Mouse (Mus musculus) adrenal gland, postnatal 10 days (tissue): ENCODE measurements around the gene Eloa. TPM values are rescaled to one million over a fixed set of nuclear protein-coding genes. Genes with fewer than 3 reads are reported as not detected.

Experiments
- DNase-seq: peaks from one replicate; pipeline ENCODE4 v3.0.0; 2021; ENCODE audit warnings: mixed read lengths
- total RNA-seq, 2 experiments: library from RNA; stranded (reverse); gene quantifications; 2 replicates each; pipeline ENCODE4 v1.2.3; 2021

Eloa gene
- total RNA-seq, 2 experiments from 2014 or later, result 40.5 to 41.8 TPM

DNA sequence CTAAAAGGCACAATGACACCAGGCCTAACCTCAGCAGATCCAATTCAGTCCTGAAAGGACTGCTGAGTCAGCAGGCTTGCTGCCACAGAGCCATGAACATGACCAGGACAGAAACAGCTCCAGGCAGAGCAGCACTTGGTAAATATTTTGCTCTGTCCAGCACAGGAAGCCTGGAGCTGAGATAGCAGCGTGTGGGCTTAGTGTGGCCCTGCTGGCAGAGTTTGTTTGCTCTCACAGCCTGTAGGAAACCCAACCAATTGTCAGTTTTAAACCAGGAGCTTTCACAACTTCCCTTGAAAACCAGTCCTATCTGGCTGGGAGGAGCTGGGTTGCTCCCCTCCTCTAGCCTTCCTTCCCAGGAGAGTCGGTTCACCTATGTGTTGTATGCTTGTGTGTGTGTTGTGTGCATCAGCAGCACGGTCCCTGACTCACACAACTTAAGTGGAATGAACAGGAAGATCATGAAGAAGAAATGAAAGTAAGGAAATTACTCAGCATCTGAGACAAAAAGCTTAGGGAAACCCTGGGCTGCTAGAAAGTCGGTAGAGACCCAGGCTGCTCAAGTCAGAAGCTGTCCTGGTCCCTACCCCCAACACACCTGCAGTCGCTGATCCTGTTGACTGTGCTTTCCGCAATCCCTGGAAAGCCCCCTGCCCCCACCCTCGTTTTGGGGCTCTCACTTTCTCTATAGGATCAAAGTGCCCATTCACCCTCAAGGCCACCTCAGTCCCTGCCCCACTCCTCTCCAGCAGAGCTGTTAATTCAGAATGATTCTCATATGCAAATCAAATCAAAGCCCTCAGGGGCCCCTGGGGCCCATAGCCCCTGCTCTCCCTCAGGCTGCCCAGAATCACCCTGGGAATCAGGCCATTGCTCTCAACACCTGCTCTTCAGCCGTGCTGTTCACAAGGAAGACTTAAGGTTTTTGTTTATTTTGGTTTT, 9.7 kb upstream of the Eloa start:
- peak; percentile 44 for DNase-seq

DNA sequence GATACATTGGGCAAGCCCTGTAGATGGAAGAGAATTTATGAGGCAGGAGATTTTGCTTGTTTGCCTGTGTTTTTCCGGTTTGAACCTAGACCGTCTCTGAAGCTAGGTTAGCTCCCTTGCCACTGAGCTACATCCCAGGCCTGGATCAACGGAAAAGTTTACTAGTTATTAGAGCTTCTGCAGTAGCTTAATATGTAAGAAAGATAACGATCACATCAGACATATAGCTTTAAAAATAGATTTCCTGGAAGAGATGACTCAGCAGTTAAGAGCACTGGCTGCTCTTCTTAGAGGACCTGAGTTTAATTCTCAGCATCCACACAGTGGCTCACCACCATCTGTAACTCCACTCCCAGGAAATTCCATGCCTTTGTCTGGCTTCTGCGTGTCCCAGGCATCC, 7.1 kb upstream of the Eloa start:
- no peak for DNase-seq

DNA sequence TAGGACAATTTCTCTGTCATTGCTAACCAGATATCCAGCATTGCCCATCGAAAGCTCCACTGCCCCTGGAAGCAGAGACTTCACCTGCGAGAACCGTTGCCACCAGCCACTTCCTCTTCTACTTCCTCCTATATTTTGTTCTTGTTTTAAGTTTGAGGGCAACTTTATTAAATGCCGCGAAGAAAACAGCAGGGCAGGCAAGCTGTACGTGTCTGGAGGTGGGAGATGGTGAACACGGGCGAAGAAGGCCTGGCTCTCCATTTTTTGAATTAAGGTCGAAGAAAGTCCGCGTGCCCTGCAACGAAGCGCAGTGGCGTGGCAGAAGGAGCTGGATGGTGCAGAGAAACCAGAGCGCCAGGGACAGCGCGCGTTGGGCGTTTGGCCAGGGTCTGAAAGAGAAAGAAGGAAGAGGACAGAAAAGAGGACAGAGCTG, 6.6 kb upstream of the Eloa start:
- DNase-seq, result no peak

DNA sequence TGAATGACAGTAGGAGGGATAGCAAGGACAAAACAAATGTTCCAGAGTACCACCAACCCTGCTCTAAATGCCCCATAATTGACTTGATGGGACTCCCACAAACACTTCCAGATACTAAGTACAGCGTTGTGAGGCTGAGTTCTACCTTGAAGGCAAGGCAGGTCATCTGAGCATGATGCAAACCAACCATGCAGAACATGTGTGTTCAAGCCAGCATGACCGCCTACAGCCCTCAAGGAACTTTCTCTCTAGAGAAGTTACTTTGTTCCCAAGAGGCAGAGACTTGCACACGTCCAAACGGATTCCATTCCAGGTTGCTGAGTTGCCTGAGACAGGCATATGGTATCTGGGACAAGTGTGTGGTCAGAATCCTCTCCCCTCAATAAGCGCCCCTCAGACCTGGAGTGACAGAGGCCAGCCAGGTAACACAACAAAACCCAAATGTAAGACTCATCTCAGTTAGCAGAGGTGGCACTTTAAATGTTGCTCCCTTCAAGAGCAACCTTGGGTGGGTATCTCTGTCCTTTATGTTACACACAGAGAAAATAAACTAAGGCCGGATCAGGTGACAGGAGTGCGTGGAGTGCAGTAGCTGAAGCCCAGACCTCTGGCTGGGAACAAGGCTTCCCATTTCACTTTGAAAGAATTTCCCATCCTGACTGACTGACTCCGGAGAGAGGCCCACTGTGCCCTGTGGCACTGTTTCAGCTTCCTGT, 6.0 kb upstream of the Eloa start:
- DNase-seq, result no peak

DNA sequence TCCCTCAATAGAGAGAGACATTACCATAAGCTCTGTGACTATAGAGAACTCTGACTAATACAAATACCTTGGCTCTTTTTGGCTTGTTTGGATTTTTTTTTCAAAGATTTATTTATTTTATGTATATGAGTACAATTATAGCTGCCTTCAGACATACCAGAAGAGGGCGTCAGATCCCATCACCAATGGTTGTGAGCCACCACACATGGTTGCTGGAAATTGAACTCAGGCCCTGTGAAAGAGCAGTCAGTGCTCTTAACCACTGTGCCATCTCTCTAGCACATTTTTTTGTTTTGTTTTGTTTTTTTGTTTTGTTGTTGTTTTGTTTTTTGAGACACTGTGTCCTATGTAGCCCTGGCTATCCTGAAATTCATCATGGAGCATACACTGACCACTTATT, 3.8 kb upstream of the Eloa start:
- no peak for DNase-seq

DNA sequence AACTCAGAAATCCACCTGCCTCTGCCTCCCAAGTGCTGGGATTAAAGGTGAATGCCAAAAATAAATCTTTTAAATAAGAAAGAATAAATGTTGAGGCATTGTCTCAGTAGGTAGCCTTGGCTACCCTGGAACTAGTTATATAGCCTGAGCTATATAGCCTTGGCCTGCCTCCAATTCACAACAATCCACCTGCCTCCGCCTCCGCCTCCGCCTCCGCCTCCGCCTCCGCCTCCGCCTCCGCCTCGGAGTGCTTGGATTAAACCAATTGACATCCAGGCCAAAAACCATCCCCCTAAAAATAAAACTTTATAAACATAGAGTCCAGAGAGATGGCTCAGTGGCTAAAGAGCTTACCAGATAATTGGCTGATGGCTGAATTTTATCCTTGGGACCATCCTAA, 1.4 kb upstream of the Eloa start:
- DNase-seq, result no peak

DNA sequence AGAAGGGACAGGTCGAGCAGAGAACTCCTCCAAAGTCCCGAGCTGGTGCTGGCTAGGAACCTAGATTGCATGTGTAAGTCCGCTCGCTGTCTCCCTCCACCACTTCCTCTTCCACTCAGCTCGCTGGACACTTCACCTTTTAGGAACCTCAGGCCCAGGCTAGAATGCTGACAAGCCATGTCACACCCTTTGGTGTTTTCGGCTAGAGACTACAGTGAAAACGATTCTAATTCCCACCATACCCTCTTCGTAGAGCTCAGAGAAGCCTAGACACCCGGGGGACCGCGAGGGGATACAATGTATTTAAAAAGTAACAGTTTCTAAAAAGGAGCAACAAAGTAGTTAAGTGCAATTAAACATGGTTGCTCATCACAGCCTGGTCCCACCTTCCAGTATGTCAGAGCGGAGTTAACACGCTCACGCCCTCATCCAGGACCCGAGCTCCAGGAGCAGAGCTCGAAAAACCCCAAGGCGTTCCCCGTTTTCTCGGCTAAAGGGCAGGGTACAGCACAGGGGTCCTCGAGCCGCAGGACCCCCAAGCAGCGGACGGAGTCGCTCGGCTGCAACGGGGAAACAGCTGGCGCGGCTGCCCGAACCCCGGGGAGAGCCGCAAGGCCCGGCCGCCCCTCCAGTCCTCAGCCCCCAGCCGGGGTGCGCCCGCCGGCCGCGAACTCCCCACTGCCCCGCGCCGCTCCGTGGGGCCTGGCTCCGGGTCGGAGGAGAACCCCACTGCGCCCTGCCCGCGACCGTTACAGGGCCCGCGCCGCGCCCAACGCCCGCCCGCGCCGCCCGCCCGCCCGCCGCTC, 617 bp downstream of the Eloa start:
- DNase-seq, result peak; percentile 44

DNA sequence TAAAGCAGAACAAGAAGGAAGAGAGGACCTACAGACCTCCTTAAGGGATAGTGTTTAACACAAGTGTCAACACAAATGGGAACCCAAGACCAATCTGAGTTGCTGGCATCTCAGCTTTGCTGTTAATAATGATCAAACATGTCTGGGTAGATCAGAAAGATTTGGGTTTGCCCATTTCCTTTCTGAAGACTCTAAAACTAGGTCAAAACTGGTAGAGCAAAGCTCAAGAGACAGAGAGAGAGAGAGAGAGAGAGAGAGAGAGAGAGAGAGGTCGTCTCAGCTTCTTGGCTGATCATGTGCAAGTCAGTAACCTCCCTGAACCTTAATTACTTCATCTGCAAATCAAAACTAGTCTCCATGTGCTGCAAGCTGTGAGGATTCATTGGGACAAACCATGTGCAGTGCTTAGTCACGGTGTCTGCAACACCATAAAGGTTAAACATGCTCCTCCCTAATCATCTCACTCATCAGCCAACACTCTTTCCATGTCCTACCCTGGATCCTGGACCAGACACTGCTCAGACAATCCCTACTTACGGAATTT, 5.4 kb downstream of the Eloa start:
- DNase-seq, result no peak

DNA sequence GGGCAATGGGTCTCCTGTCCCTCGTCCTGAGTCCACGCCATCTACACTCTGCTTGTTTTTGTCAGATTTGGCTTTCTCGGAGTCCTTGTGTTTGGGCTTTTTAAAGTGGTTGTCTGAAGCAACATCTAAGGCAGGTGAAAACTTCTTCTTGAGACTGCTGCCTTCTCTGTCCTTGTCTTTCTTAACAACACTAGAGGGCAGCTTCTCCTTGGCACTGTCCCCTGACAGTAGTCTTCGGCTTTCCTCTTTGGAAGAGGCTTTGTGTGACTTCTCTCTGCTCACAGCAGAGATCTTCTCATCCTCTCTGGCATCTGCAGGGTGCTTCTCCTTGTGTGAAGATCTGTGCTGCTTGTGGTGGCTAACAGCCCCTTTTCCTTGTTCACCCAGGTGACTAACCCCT, 11.0 kb downstream of the Eloa start:
- no peak for DNase-seq

DNA sequence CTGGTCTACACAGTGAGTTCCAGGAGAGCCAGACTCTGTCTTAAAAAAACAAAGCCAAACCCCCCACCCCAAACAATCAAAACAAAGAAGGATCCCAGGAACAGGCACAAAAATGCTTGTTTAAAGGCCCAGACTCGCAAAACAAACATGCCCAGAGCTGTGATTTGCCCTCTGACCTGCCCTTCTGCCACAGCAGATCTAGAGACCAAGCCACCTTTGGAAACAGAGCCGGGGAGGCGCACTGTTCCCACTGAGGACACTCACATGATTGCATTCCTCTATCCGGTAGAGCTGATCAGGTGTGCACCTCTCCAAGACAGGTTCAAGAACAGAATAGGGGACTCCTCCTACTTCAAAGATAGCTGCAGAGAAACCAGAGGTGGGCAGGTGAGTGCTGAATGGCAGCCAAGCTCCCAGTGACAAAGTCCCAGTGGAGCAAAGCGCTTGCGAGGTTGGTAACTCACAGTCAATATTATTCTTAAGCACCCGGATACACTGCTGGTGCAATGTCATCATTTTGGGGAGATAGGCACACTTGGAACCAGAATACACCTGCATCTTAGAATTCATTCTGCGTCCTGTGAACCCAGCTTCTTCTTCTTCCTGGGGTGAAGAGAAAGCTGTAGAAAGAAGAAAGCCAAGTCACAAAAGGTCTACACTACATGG, 12.6 kb downstream of the Eloa start:
- no peak for DNase-seq

DNA sequence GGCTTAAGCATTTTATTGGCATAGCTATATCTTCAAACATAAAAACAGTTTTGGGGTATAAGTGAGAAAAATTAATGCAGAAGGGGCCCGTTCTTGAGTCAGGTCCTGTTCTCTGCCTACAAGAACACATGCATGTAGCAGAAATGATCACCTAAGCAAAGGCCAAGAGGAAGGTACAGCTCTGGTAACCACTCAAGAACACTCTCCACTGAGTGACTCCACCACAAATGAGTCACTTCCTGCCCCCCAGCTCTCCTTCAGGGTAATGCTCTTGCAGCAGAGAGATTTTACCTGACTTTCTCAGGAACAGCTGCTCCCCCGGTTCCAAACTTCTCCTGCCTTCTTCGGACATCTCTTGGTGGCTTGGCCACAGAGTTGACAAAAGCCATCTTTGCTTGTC, 14.7 kb downstream of the Eloa start:
- no peak for DNase-seq

DNA sequence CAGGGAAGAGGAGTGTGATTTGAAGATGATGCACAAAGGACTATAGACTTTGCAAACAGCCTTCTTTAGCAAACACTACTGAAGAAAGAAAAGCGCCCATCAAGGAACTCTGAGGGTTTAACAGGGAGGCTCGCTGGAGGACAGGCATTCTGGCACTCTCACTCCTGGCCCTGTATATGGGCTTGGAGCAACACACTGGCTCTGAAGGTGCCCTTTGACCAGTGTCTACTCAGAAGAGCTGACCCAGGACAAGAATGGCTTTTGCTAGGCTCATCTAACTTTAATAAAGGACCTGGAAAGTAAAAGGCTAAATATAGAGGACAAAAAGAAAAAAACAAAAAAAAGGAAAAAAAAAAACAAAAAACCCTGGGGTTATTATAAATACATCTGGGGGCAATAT, 16.6 kb downstream of the Eloa start:
- no peak for DNase-seq

DNA sequence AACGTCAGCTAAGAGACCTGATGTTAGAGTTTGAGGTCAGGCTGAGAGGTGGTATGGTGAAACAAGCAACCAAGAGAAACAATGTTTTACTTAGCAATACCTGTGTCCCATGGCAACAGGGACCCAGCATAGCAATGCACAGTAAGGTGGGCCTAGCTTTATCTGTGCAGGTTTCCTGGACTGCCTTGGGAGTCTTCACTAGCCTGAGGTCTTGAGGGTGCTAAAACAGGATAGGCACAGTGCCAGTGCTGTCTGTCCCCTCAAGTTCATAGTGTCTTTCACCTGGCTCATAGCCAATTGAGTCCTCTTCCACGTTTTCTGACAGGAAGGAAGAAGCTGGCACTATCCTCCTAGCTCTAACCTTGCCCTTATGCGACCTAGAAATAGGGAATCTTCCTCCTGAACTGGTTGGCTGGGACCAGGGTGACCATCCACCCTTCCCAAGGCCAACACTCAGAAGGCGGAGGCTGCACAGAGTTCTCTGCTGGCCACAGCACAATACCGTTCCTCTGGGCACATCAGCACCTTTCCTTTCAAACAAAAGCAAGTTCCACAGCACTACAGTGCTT, 17.4 kb downstream of the Eloa start:
- DNase-seq, result peak; percentile 39

DNA sequence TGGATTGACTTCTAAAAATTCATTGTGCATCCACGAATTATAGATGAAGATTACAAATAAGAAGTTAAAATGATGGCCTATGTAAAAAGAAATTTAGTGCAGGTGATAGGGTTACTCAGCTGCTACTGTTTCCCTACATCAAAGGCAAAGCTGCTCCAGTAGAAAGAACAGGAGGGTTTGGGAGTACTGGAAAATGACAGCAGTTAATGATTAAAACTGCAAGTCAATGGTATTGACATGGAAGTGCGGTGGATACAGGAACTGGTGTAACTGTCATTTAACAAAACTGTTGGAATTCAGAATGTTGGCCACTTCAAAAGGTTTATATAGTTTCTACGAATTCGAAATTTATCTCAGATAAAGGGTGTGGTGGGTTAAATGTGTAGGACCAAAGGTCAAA, 26.4 kb downstream of the Eloa start:
- no peak for DNase-seq

DNA sequence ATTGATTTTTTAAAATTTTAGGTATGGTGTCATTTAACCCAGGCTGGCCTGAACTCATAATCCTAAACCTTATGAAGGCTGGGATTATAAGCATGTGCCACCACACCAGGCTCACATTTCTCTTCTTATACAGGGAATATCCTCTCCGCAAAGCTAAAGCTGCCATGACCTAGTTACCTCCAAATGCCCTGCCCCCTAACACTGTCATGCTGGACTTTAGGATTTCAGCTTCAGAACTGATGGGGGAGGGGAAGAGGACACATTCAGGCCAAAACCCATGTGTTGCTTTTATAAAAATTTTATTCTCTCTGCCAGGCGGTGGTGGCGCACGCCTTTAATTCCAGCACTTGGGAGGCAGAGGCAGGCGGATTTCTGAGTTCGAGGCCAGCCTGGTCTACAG, 27.6 kb downstream of the Eloa start:
- no peak for DNase-seq

DNA sequence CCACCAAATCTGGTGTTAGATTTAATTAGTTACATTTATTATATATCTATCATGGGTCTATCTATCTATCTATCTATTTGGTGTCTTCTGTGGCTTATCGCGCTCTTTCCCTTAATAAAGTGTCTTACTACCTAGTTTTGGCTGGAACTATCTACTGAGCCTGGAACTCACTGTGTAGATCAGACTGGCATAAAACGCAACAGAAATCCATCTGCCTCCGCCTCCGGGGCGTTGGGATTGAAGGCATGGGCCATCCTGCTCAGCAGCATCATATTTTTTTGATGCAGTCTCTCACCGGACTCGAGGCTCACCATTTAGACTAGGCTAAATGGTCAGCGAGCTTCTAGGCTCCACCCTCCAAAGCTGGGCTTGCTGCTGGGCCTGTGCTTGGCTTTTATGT, 33.8 kb downstream of the Eloa start:
- no peak for DNase-seq

DNA sequence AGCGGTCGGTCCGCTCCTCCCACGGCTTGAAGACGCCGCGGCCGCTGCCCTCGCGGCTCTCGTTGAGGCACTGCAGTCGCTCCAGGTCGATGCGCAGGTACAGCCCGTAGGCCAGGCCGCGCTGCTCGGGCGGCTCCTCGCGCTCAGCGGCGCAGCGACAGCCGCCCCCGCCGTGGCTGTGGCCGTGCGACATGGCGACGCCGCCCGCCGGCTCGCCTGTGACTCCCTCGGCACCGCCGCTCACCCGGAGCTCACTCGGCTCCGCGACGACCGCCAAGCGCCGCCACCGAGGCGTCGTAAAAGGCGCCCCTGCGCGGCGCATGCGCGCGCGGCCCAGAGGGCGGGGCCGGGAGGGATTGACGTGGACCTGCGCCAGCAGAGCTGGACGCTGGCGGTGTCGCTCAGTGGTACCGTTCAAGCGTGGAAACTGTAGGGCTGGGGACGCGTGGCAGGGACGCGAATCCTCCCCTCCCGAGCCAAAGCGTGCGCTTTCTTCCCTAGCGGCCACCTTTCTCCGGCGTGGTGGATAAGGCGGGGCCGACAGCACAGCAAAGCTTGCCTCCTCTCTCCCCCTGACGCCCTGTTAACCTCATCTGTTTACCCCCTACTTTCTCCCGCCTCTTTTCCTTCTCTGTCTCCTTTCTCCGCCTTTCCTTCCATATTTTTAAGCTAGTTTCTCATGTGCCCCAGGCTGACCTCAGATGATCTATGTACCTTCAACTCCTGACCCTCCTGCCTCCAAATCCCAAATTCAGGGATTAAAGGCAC, 34.4 kb downstream of the Eloa start, which contains the start of gene Pithd1:
Gene Pithd1 (minus strand): TSS at position 322 of the 768 bp plus-strand sequence.
- DNase-seq, result peak; percentile 95

DNA sequence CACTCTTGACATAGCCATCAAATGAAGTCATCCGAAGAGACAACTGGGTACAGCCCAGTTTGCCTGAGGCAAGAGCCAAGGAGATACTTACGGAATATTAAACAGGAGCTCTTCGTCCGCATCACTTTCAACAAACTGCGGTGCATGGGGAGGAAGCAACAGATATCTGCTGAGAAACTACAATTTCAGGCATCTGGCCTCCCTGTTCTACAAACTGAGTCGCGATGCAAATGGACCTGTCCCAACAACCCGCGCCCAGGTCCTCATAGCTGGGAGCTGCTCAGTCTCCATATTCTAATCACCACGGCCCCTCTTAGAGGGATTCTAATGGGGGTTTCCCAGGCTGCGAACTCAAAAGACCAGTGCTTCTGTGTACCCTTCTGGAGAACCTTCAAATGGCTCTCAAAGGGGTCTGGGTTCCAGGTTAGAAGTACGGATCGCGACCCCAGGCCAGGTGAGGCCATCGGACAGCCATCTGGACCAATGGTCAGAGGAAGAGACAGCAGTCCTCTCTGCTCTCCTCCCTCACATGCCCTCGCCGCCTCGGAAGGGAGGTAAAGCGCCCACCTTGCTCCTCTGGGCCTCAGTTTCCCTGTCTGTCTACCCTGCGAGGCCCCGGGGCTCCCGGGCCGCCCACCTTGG, 35.1 kb downstream of the Eloa start:
- DNase-seq, result no peak

DNA sequence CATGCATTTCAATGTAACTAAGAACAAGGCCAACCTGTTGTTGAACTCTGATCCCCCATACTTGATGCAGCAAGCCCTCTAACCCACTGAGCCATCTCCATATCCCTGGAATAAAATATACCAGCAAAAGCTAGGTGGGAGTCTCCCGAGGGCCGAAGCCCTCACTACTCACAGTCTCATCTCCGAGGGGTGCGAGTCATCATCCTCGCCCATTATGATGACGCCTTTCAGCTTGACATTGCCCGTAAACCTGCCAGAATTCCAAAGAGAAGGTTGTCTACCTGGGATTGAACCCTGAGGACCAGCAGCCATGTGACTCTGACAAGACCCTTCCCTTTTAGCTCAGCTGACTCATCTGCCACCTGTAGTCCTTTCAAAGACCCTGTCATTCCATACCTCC, 35.8 kb downstream of the Eloa start:
- DNase-seq, result no peak

DNA sequence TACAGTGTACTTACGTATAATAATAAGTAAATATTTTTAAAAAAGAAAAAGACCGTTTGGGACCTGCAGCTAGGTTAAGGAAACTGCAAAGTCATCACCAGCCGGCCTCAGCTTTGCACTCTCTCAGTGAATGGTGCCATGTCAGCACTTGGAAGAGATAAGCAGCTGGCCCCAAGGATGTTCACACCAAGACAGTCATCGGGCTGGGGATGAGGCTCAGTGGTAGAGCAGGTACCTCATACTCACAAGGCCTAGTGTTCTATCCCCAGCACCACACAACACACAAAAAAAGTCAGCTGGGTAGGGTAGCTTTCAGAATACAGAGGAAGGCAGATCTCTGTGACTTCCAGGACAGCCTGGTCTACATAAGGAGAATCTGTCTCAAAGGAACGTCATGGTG, 36.4 kb downstream of the Eloa start:
- no peak for DNase-seq
